Mouse (Mus musculus): ENCODE measurements around the gene Supt3. TPM values are rescaled to one million over a fixed set of nuclear protein-coding genes. Genes with fewer than 3 reads are reported as not detected.

The Supt3 gene
- polyA plus RNA-seq, 1 experiment = 12.6 TPM

GRCm38 (mm10) chr17:44737275-44738120 lies 39.5 kb upstream of the Supt3 start:
- Histone ChIP-seq H3K4me3 (replicated peaks; ENCODE audit: control insufficient read depth, low read depth, low read length) (peak overlapping the region; percentile 45), H3K4me1 (ENCODE audit: control insufficient read depth, insufficient read depth, low read length) (no peaks in the 10 kb centered on the region; the same call in 1 of the 2 replicates), H3K27ac (ENCODE audit: control insufficient read depth, insufficient read depth, low read depth, low read length, poor library complexity) (no peak overlapping the region)
- TF ChIP-seq POLR2A (IDR thresholded peaks at IDR 0.05; ENCODE audit: borderline replicate concordance, control insufficient read depth, low read depth, low read length) (no peak), CTCF (IDR thresholded peaks at IDR 0.05; ENCODE audit: control insufficient read depth, insufficient read depth, low read length) (no peak)
- WGBS = 2% methylated on average over 33 of the region's 33 CpGs

- no peaks in the 10 kb centered on the region; the same call in 1 of the 2 replicates for H3K4me1 ChIP-seq (ENCODE audit: control insufficient read depth, insufficient read depth, low read length)
- TF ChIP-seq POLR2A (IDR thresholded peaks at IDR 0.05; ENCODE audit: borderline replicate concordance, control insufficient read depth, low read depth, low read length) = no peak
- no peak for TF ChIP-seq CTCF (IDR thresholded peaks at IDR 0.05; ENCODE audit: control insufficient read depth, insufficient read depth, low read length)
- H3K27ac ChIP-seq (ENCODE audit: control insufficient read depth, insufficient read depth, low read depth, low read length, poor library complexity) = no peak overlapping the region
- peak overlapping the region; percentile 45 for H3K4me3 ChIP-seq (replicated peaks; ENCODE audit: control insufficient read depth, low read depth, low read length)
- under 1% methylated on average over 21 of the region's 22 CpGs for WGBS
Measured at GRCm38 (mm10) chr17:44738121-44738637, 38.8 kb upstream of the Supt3 start.

- H3K4me1 ChIP-seq (ENCODE audit: control insufficient read depth, insufficient read depth, low read length) = no peaks in the 10 kb centered on the region; the same call in 1 of the 2 replicates
- no peak overlapping the region for H3K4me3 ChIP-seq (replicated peaks; ENCODE audit: control insufficient read depth, low read depth, low read length)
- no peak overlapping the region for H3K27ac ChIP-seq (ENCODE audit: control insufficient read depth, insufficient read depth, low read depth, low read length, poor library complexity)
- TF ChIP-seq POLR2A (IDR thresholded peaks at IDR 0.05; ENCODE audit: borderline replicate concordance, control insufficient read depth, low read depth, low read length) (no peak), CTCF (IDR thresholded peaks at IDR 0.05; ENCODE audit: control insufficient read depth, insufficient read depth, low read length) (no peak)
- 91% methylated on average over 9 of the region's 9 CpGs for WGBS
Measured at GRCm38 (mm10) chr17:44742246-44742645, 34.7 kb upstream of the Supt3 start.

GRCm38 (mm10) chr17:44743780-44744179 lies 33.2 kb upstream of the Supt3 start:
- WGBS = 64% methylated on average over 3 of the region's 3 CpGs
- Histone ChIP-seq H3K27ac (ENCODE audit: control insufficient read depth, insufficient read depth, low read depth, low read length, poor library complexity) (no peak overlapping the region), H3K4me3 (replicated peaks; ENCODE audit: control insufficient read depth, low read depth, low read length) (no peak overlapping the region), H3K4me1 (ENCODE audit: control insufficient read depth, insufficient read depth, low read length) (no peaks in the 10 kb centered on the region)
- no peak for TF ChIP-seq POLR2A (IDR thresholded peaks at IDR 0.05; ENCODE audit: borderline replicate concordance, control insufficient read depth, low read depth, low read length)
- peak; percentile 69 for TF ChIP-seq CTCF (IDR thresholded peaks at IDR 0.05; ENCODE audit: control insufficient read depth, insufficient read depth, low read length)

- Histone ChIP-seq H3K27ac (ENCODE audit: control insufficient read depth, insufficient read depth, low read depth, low read length, poor library complexity) (no peak overlapping the region), H3K4me3 (replicated peaks; ENCODE audit: control insufficient read depth, low read depth, low read length) (no peak overlapping the region), H3K4me1 (ENCODE audit: control insufficient read depth, insufficient read depth, low read length) (no peaks in the 10 kb centered on the region)
- TF ChIP-seq POLR2A (IDR thresholded peaks at IDR 0.05; ENCODE audit: borderline replicate concordance, control insufficient read depth, low read depth, low read length) (no peak), CTCF (IDR thresholded peaks at IDR 0.05; ENCODE audit: control insufficient read depth, insufficient read depth, low read length) (no peak)
- WGBS = 57% methylated on average over 8 of the region's 8 CpGs
Measured at GRCm38 (mm10) chr17:44745378-44745777, 31.6 kb upstream of the Supt3 start.

- H3K4me3 ChIP-seq (replicated peaks; ENCODE audit: control insufficient read depth, low read depth, low read length) = no peak overlapping the region
- 83% methylated on average over 11 of the region's 11 CpGs for WGBS
- H3K27ac ChIP-seq (ENCODE audit: control insufficient read depth, insufficient read depth, low read depth, low read length, poor library complexity) = no peak overlapping the region
- no peaks in the 10 kb centered on the region for H3K4me1 ChIP-seq (ENCODE audit: control insufficient read depth, insufficient read depth, low read length)
- TF ChIP-seq CTCF (IDR thresholded peaks at IDR 0.05; ENCODE audit: control insufficient read depth, insufficient read depth, low read length) = no peak
Measured at GRCm38 (mm10) chr17:44766318-44766717, 10.6 kb upstream of the Supt3 start.

- H3K4me3 ChIP-seq (replicated peaks; ENCODE audit: control insufficient read depth, low read depth, low read length) = no peak overlapping the region
- no peaks in the 10 kb centered on the region for H3K4me1 ChIP-seq (ENCODE audit: control insufficient read depth, insufficient read depth, low read length)
- 77% methylated on average over 2 of the region's 2 CpGs for WGBS
- TF ChIP-seq POLR2A (IDR thresholded peaks at IDR 0.05; ENCODE audit: borderline replicate concordance, control insufficient read depth, low read depth, low read length) (no peak), CTCF (IDR thresholded peaks at IDR 0.05; ENCODE audit: control insufficient read depth, insufficient read depth, low read length) (no peak)
- H3K27ac ChIP-seq (ENCODE audit: control insufficient read depth, insufficient read depth, low read depth, low read length, poor library complexity) = no peak overlapping the region
Measured at GRCm38 (mm10) chr17:44766975-44767374, 10.0 kb upstream of the Supt3 start.

- TF ChIP-seq POLR2A (IDR thresholded peaks at IDR 0.05; ENCODE audit: borderline replicate concordance, control insufficient read depth, low read depth, low read length) (no peak), CTCF (IDR thresholded peaks at IDR 0.05; ENCODE audit: control insufficient read depth, insufficient read depth, low read length) (no peak)
- 89% methylated on average over 1 of the region's 1 CpGs for WGBS
- Histone ChIP-seq H3K27ac (ENCODE audit: control insufficient read depth, insufficient read depth, low read depth, low read length, poor library complexity) (no peak overlapping the region), H3K4me3 (replicated peaks; ENCODE audit: control insufficient read depth, low read depth, low read length) (no peak overlapping the region), H3K4me1 (ENCODE audit: control insufficient read depth, insufficient read depth, low read length) (no peaks in the 10 kb centered on the region)
Measured at GRCm38 (mm10) chr17:44767375-44767774, 9.6 kb upstream of the Supt3 start.
